Mouse (Mus musculus) small intestine, adult 2 months (tissue): ENCODE results near the gene Sco2. TPM values are rescaled to one million over a fixed set of nuclear protein-coding genes. Genes with fewer than 3 reads are reported as not detected.

ENCODE experiments used
- H3K27ac ChIP-seq: fragments of 200-500 bp; 2 replicates; pipeline ENCODE4 v1.5.1; 2012; ENCODE audit warnings: low read depth, low read length, control low read depth, inconsistent platforms; ENCODE audit not compliant: insufficient read depth
- H3K27me3 ChIP-seq: fragments of 200-500 bp; 2 replicates; pipeline ENCODE4 v1.6.1; 2012; ENCODE audit warnings: mild to moderate bottlenecking, moderate library complexity, low read length, inconsistent platforms; ENCODE audit not compliant: control insufficient read depth, insufficient read depth
- H3K36me3 ChIP-seq: fragments of 200-500 bp; 2 replicates; pipeline ENCODE4 v1.6.1; 2012; ENCODE audit warnings: mild to moderate bottlenecking, low read length, control low read depth, inconsistent platforms; ENCODE audit not compliant: control insufficient read depth, insufficient read depth
- H3K4me1 ChIP-seq: fragments of 200-500 bp; 2 replicates; pipeline ENCODE4 v1.6.1; 2012; ENCODE audit warnings: low read length, inconsistent platforms, mixed read lengths; ENCODE audit not compliant: control insufficient read depth, insufficient read depth, insufficient read length
- H3K4me3 ChIP-seq: fragments of 200-500 bp; 2 replicates; pipeline ENCODE4 v1.5.1; 2012; ENCODE audit warnings: low read depth, mild to moderate bottlenecking, control low read depth, inconsistent platforms, low read length, moderate library complexity
- CTCF ChIP-seq: fragments of 200-500 bp; IDR thresholded peaks from 2 replicates; pipeline ENCODE4 v1.5.1; 2012; ENCODE audit warnings: low read depth, mild to moderate bottlenecking, control low read depth, inconsistent platforms, low read length, moderate library complexity, mixed read lengths; ENCODE audit not compliant: insufficient replicate concordance, insufficient read length; ENCODE audit errors: extremely low read depth
- POLR2A ChIP-seq: fragments of 200-500 bp; IDR thresholded peaks from 2 replicates; pipeline ENCODE4 v1.6.1; 2012; ENCODE audit warnings: low read depth, mild to moderate bottlenecking, control low read depth, inconsistent platforms, low read length, moderate library complexity
- WGBS: fragments of 180-500 bp; shearing (Covaris S2); methylation state at CpG from one replicate; pipeline ENCODE4 v1.1.7; 2018; 5-methylcytosine and 5-hydroxymethylcytosine counted together
- polyA plus RNA-seq: library from polyadenylated mRNA; depleted of rRNA; stranded (reverse); fragments of >200 nt; gene quantifications from 2 replicates; pipeline ENCODE4 v1.2.3, GENCODE M21; 2012

The Sco2 gene
- polyA plus RNA-seq, 1 experiment = 317 TPM

DNA sequence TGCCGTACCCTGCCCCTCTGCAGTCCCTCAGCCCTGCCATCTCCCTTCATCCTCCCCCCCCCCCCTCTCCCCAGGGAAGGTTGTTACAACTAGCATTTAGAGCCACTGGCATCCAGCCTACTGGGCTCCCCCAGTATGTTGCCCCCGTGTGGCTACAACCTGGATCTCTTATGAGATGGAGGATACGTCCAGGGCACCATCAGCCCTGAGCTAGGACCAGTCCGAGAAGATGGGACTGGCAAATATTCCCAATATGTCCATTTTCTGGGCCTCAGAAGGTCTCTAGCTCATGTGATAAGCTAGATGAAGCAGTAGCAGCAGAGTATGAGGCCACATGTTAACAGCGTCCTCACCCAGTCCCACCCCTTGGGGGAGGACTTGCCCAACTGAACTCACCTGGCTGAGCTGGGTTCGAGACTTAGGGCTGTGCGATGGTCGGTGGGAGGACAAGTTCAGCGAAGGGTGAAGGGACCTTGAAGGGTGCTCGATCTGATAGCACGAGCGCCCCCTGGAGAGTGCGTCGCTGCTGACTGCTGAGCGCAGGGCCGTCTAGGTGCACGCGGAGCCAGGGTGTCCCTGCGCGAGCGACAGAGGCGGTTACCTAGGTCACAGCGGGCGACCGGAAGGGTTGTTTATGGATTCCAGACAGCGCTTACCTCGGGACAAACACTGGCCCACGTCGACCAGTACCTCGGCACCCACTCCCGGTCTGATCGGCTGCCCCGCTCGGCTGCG lies 452 bp downstream of the Sco2 start:
- 1% methylated on average over 35 of the region's 35 CpGs for WGBS
- TF ChIP-seq POLR2A (no peak), CTCF (peak; percentile 59)
- H3K27ac ChIP-seq = peak overlapping the region; percentile 90
- H3K27me3 ChIP-seq = no peaks in the 10 kb centered on the region
- H3K4me3 ChIP-seq = peak overlapping the region; percentile 85
- H3K4me1 ChIP-seq = peaks cover 33% of the 10 kb centered on the region
- H3K36me3 ChIP-seq = peaks cover 35% of the 10 kb centered on the region

DNA sequence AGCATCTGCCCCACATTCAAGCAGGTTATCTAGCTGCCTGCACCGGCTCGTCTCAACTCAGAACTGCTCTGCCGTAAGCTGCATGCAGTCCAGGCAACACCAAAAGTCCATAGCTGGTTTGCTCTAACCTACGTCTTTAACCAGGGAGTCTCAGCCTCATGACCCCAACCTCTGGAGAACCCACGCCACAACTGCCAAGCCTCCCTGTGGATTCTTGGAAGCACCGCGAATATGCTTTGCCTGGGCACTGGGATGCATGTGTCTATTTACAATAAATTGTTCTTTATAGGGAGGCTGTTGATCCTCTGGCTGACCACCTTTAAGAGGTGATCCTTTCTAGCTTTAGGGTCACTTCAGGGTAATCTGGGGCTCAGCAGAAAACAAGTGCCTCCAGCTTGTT lies 1.1 kb downstream of the Sco2 start:
- Histone ChIP-seq H3K36me3 (peaks cover 42% of the 10 kb centered on the region), H3K27me3 (no peaks in the 10 kb centered on the region), H3K27ac (no peak overlapping the region), H3K4me1 (peaks cover 27% of the 10 kb centered on the region), H3K4me3 (peak overlapping the region; percentile 85; the same call in 1 of the 2 replicates)
- TF ChIP-seq POLR2A = no peak
- TF ChIP-seq CTCF = no peak
- 87% methylated on average over 7 of the region's 7 CpGs for WGBS

DNA sequence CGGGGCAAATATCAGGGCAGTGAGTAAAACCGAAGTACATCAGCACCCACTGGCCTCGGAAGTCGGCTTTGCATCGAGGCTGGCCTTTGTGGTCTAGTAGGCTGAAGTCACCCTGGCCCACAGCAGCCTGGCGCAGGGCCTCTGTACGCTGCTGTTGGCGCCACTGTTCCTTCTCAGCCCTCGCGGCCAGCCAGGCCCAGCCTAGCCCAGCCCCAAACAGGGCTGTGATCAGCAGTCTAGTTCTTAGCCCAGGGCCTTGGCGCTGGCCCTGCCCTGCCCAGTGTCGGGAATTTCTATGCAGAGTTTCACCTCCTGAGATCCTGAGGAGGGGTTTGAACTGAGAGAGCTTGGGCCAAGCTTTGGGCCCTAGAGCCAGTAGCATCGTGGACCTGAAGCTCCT lies 1.6 kb downstream of the Sco2 start:
- WGBS = 77% methylated on average over 13 of the region's 13 CpGs
- TF ChIP-seq CTCF = no peak
- Histone ChIP-seq H3K27me3 (no peaks in the 10 kb centered on the region), H3K4me1 (peaks cover 22% of the 10 kb centered on the region), H3K4me3 (no peak overlapping the region), H3K27ac (no peak overlapping the region), H3K36me3 (peaks cover 45% of the 10 kb centered on the region)

DNA sequence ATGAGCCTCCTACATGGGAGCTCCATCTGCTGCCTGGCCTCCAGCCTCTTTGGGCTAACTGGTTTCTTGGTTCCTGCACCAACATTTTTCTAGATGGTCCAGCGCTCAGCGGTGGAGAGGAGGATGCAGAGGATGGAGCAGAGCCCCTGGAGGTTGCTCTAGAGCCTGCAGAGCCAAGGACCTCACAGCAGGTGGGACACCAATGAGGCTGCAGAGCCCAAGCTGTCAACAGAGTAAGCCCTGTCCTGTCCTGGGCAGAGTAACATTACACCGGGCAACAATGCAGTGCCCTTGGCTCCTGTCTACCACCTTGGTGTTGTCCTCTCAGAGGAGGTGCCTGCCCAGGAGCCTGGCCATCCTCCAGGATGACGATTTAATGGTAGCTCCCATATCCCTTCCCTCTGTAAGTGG lies 8.5 kb downstream of the Sco2 start:
- Histone ChIP-seq H3K27ac (no peak overlapping the region), H3K4me3 (no peak overlapping the region), H3K36me3 (peaks cover 84% of the 10 kb centered on the region), H3K4me1 (no peaks in the 10 kb centered on the region), H3K27me3 (no peaks in the 10 kb centered on the region)
- TF ChIP-seq POLR2A (no peak), CTCF (no peak)
- 93% methylated on average over 4 of the region's 4 CpGs for WGBS

DNA sequence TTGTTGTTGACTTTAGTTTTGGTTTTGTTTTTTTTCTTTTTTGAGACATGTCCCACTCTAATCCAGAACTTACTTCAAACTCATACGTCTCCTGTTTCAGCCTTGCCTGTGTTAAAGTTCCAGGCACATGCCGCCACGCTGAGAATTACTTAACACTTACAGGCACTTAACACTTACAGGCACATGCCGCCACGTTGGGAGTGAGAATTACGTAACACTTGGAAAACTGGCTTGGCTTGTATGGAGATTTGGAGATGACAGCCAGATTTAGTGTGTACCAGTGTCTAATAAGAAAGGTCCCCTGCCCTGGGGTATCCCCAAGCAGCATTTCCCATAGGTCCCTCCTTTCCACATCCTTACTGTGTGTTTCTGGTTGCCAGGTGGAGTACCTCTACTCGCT lies 10.6 kb downstream of the Sco2 start:
- no peaks in the 10 kb centered on the region for H3K27me3 ChIP-seq
- H3K36me3 ChIP-seq = peaks cover 69% of the 10 kb centered on the region
- no peak for TF ChIP-seq CTCF
- no peak for TF ChIP-seq POLR2A
- no peak overlapping the region for H3K4me3 ChIP-seq
- WGBS = 83% methylated on average over 7 of the region's 7 CpGs
- no peak overlapping the region for H3K27ac ChIP-seq
- no peaks in the 10 kb centered on the region for H3K4me1 ChIP-seq

DNA sequence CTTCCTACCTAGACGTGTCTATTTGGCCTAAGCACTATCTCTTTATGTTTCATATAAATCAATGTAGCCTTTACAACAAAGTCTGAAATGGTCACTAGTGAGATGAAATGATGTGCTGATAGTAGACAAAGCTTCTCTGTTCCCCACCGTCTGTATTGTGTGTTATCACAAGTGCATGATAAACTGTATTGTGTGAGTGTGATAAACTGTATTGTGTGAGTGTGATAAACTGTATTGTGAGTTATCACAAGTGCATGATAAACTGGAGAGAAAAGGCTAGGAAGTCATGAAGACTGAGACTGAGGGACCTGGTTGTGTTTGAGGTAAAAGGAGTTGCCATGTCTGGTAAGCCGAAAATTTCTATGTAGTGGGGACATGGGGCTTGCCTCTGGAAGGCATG lies 14.9 kb downstream of the Sco2 start:
- Histone ChIP-seq H3K36me3 (peaks cover 31% of the 10 kb centered on the region), H3K4me3 (no peak overlapping the region), H3K27ac (no peak overlapping the region), H3K4me1 (peaks cover 8% of the 10 kb centered on the region), H3K27me3 (no peaks in the 10 kb centered on the region)
- TF ChIP-seq POLR2A = no peak
- WGBS = 69% methylated on average over 3 of the region's 3 CpGs

DNA sequence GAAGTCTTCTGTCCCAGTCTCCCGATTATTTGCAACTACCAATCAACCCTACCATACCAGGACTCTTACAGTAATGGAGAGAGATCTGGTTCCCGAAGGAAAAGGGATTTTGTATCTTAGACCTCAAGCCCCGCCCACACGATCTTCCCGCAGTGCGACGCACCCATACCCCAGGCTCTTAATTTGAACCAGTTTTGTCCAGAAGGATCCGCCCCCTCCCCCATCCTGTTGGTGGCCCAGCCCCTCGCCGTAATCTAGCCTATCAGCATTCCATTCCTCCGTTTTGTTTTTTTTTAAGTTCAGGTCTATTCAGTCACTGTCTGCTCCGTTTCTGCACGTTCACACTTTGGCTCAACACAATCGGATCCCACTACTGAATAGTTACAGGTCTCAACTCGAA lies 17.3 kb downstream of the Sco2 start:
- no peak for TF ChIP-seq POLR2A
- no peak for TF ChIP-seq CTCF
- Histone ChIP-seq H3K27ac (peak overlapping the region; percentile 40; the same call in 1 of the 2 replicates), H3K4me3 (peak overlapping the region; percentile 97), H3K27me3 (no peaks in the 10 kb centered on the region), H3K36me3 (peaks cover 29% of the 10 kb centered on the region), H3K4me1 (peaks cover 8% of the 10 kb centered on the region)
- 0% methylated on average over 15 of the region's 15 CpGs for WGBS
